Mouse (Mus musculus) kidney, postnatal 0 days (tissue): ENCODE data around the gene Sycp3. TPM values are rescaled to one million over a fixed set of nuclear protein-coding genes. Genes with fewer than 3 reads are reported as not detected.
A peak's percentile ranks its signal among the peaks of the same experiment; 100 is the strongest.

ENCODE experiments used
- ATAC-seq: fragments of 200-750 bp; cut with Nextera tagmentation; replicated peaks from 2 replicates; pipeline ENCODE4 v1.8.0; 2017; ENCODE audit warnings: low read depth, moderate number of reproducible peaks, moderate TSS enrichment, moderate library complexity; ENCODE audit not compliant: low FRiP score
- DNase-seq: peaks from one replicate; pipeline ENCODE4 v3.0.0-alpha.2; 2016; ENCODE audit warnings: low spot score
- H3K27ac ChIP-seq: fragments of 300-500 bp; sonication (generic); 2 replicates; pipeline ENCODE4 v1.5.1; 2014; ENCODE audit warnings: mild to moderate bottlenecking
- H3K27me3 ChIP-seq: fragments of 300-500 bp; sonication (generic); 2 replicates; pipeline ENCODE4 v1.6.1; 2014; ENCODE audit warnings: low read length, mixed read lengths; ENCODE audit not compliant: insufficient read depth
- H3K36me3 ChIP-seq: fragments of 300-500 bp; sonication (generic); 2 replicates; pipeline ENCODE4 v1.6.1; 2014; ENCODE audit warnings: low read length, mixed read lengths; ENCODE audit not compliant: insufficient read depth
- H3K4me1 ChIP-seq: fragments of 300-500 bp; sonication (generic); replicated peaks from 2 replicates; pipeline ENCODE4 v1.6.1; 2014; ENCODE audit warnings: antibody characterized with exemption, low read length, mixed read lengths; ENCODE audit not compliant: insufficient read depth
- H3K4me2 ChIP-seq: fragments of 300-500 bp; sonication (generic); 2 replicates; pipeline ENCODE4 v1.6.1; 2014; ENCODE audit warnings: mild to moderate bottlenecking, low read length, moderate library complexity, mixed read lengths
- H3K4me3 ChIP-seq: fragments of 300-500 bp; sonication (generic); replicated peaks from 2 replicates; pipeline ENCODE4 v1.5.1; 2014; ENCODE audit warnings: low read depth, low read length
- H3K9ac ChIP-seq: fragments of 300-500 bp; sonication (generic); 2 replicates; pipeline ENCODE4 v1.6.1; 2014; ENCODE audit warnings: low read depth, low read length
- H3K9me3 ChIP-seq: fragments of 300-500 bp; sonication (generic); replicated peaks from 2 replicates; pipeline ENCODE4 v1.6.1; 2016; ENCODE audit warnings: low read length, inconsistent platforms, mixed read lengths
- CTCF ChIP-seq: IDR thresholded peaks from 2 replicates; pipeline ENCODE4 v1.5.1; 2016; ENCODE audit warnings: antibody characterized with exemption, low read depth, mild to moderate bottlenecking, moderate library complexity
- WGBS: fragments of 180-500 bp; shearing (Covaris S2); extraction: QIAGEN DNeasy Blood & Tissue Kit; methylation state at CpG from one replicate; pipeline ENCODE4 v1.1.7; 2014; 5-methylcytosine and 5-hydroxymethylcytosine counted together
- polyA plus RNA-seq: library from polyadenylated mRNA; unstranded; fragments of >200 nt; fragmentation: Nextera tagmentation; extraction: Ambion mirVana; gene quantifications from 2 replicates; pipeline ENCODE4 v1.2.1, GENCODE M21; 2015

Sycp3 gene
- polyA plus RNA-seq, result 0.16 TPM in 1 of 2 replicates, not detected in the other

GRCm38 (mm10) chr10:88459502-88459992 lies at the start of gene Sycp3:
Sycp3 (plus strand) TSS chr10:88459569.
- H3K4me1 ChIP-seq, result no peaks in the 10 kb centered on the region
- H3K36me3 ChIP-seq, result 0 out of 2 replicates have a peak, but pooled peaks cover 3% of the 10 kb centered on the region
- TF ChIP-seq CTCF, result no peak
- no peak within 1 kb of the TSS for H3K4me3 ChIP-seq
- DNase-seq (no peak), ATAC-seq (peak; percentile 30; the same call in 1 of the 2 replicates)
- WGBS, result 80% methylated on average over 33 of the region's 33 CpGs
- no peaks in the 10 kb centered on the region for H3K27me3 ChIP-seq
- no peaks in the 10 kb centered on the region for H3K9me3 ChIP-seq
- no peak within 1 kb of the TSS for H3K27ac ChIP-seq
- H3K9ac ChIP-seq, result no peak within 1 kb of the TSS
- no peak within 1 kb of the TSS for H3K4me2 ChIP-seq

- no peak for DNase-seq
- 39% methylated on average over 2 of the region's 2 CpGs for WGBS
- H3K4me3 ChIP-seq, result no peak overlapping the region
Observed at GRCm38 (mm10) chr10:88409751-88410150, 49.6 kb upstream of the Sycp3 start.

GRCm38 (mm10) chr10:88412290-88412995 lies 46.9 kb upstream of the Sycp3 start:
- WGBS, result 57% methylated on average over 17 of the region's 17 CpGs
- H3K36me3 ChIP-seq, result no peaks in the 10 kb centered on the region
- no peaks in the 10 kb centered on the region for H3K9me3 ChIP-seq
- no peak overlapping the region for H3K4me3 ChIP-seq
- no peak overlapping the region for H3K4me2 ChIP-seq
- H3K27me3 ChIP-seq, result no peaks in the 10 kb centered on the region
- DNase-seq, result no peak
- H3K4me1 ChIP-seq, result no peaks in the 10 kb centered on the region
- no peak for ATAC-seq
- no peak for TF ChIP-seq CTCF
- no peak overlapping the region for H3K27ac ChIP-seq
- no peak overlapping the region for H3K9ac ChIP-seq

More at GRCm38 (mm10) chr10:88409751-88410150, 49.6 kb upstream of the Sycp3 start:
- Histone ChIP-seq H3K4me2 (no peak overlapping the region), H3K27ac (no peak overlapping the region), H3K27me3 (no peaks in the 10 kb centered on the region), H3K36me3 (no peaks in the 10 kb centered on the region), H3K9me3 (no peaks in the 10 kb centered on the region), H3K9ac (no peak overlapping the region), H3K4me1 (no peaks in the 10 kb centered on the region)
- ATAC-seq, result no peak
- no peak for TF ChIP-seq CTCF

GRCm38 (mm10) chr10:88417686-88418085 lies 41.7 kb upstream of the Sycp3 start:
- Histone ChIP-seq H3K4me2 (no peak overlapping the region), H3K9me3 (no peaks in the 10 kb centered on the region), H3K36me3 (peaks cover 6% of the 10 kb centered on the region; the same call in 1 of the 2 replicates), H3K9ac (no peak overlapping the region), H3K4me1 (no peaks in the 10 kb centered on the region), H3K4me3 (no peak overlapping the region), H3K27me3 (no peaks in the 10 kb centered on the region), H3K27ac (no peak overlapping the region)
- ATAC-seq (no peak), DNase-seq (no peak)
- 90% methylated on average over 5 of the region's 5 CpGs for WGBS
- TF ChIP-seq CTCF, result no peak

GRCm38 (mm10) chr10:88420141-88420541 lies 39.2 kb upstream of the Sycp3 start:
- no peak overlapping the region for H3K27ac ChIP-seq

GRCm38 (mm10) chr10:88420655-88421435 lies 38.5 kb upstream of the Sycp3 start:
- H3K4me3 ChIP-seq, result no peak overlapping the region
- H3K36me3 ChIP-seq, result peaks cover 16% of the 10 kb centered on the region; the same call in 1 of the 2 replicates
- H3K27me3 ChIP-seq, result no peaks in the 10 kb centered on the region
- no peaks in the 10 kb centered on the region for H3K9me3 ChIP-seq
- no peak for DNase-seq
- no peak for TF ChIP-seq CTCF
- no peak overlapping the region for H3K9ac ChIP-seq
- WGBS, result 95% methylated on average over 19 of the region's 19 CpGs
- ATAC-seq, result no peak
- H3K27ac ChIP-seq, result no peak overlapping the region
- no peak overlapping the region for H3K4me2 ChIP-seq
- H3K4me1 ChIP-seq, result no peaks in the 10 kb centered on the region

More at GRCm38 (mm10) chr10:88420141-88420541, 39.2 kb upstream of the Sycp3 start:
- no peaks in the 10 kb centered on the region for H3K27me3 ChIP-seq
- DNase-seq (no peak), ATAC-seq (no peak)
- H3K4me3 ChIP-seq, result no peak overlapping the region
- H3K4me2 ChIP-seq, result no peak overlapping the region
- H3K9me3 ChIP-seq, result no peaks in the 10 kb centered on the region
- no peak overlapping the region for H3K9ac ChIP-seq
- no peak for TF ChIP-seq CTCF
- no peaks in the 10 kb centered on the region for H3K4me1 ChIP-seq
- WGBS, result 79% methylated on average over 11 of the region's 11 CpGs
- H3K36me3 ChIP-seq, result peaks cover 16% of the 10 kb centered on the region; the same call in 1 of the 2 replicates
